Mouse (Mus musculus) kidney, adult 2 months (tissue): ENCODE results near the gene Ttc28. TPM values are rescaled to one million over a fixed set of nuclear protein-coding genes. Genes with fewer than 3 reads are reported as not detected.

Experiments
- DNase-seq: peaks from one replicate; pipeline ENCODE4 v3.0.0; 2021
- H3K27ac ChIP-seq: fragments of 200-500 bp; 2 replicates; pipeline ENCODE4 v1.5.1; 2012; ENCODE audit warnings: low read depth, low read length, control low read depth, inconsistent platforms; ENCODE audit not compliant: insufficient read depth
- H3K27me3 ChIP-seq: fragments of 200-500 bp; replicated peaks from 2 replicates; pipeline ENCODE4 v1.6.1; 2012; ENCODE audit warnings: mild to moderate bottlenecking, moderate library complexity, low read length, inconsistent platforms; ENCODE audit not compliant: control insufficient read depth, insufficient read depth
- H3K36me3 ChIP-seq: fragments of 200-500 bp; 2 replicates; pipeline ENCODE4 v1.6.1; 2012; ENCODE audit warnings: mild to moderate bottlenecking, moderate library complexity, low read length, inconsistent platforms; ENCODE audit not compliant: control insufficient read depth, insufficient read depth
- H3K4me1 ChIP-seq: fragments of 200-500 bp; 2 replicates; pipeline ENCODE4 v1.6.1; 2011; ENCODE audit warnings: low read length; ENCODE audit not compliant: control insufficient read depth, insufficient read depth
- H3K4me3 ChIP-seq: fragments of 200-500 bp; 2 replicates; pipeline ENCODE4 v1.5.1; 2011; ENCODE audit warnings: mild to moderate bottlenecking, low read depth, low read length, control low read depth; ENCODE audit not compliant: insufficient read depth
- CTCF ChIP-seq: fragments of 200-500 bp; conservative IDR thresholded peaks from 2 replicates; pipeline ENCODE4 v1.5.1; 2011; ENCODE audit warnings: low read depth, mild to moderate bottlenecking, control low read depth, low read length, moderate library complexity, mixed read lengths; ENCODE audit not compliant: insufficient read depth, insufficient read length
- POLR2A ChIP-seq: fragments of 200-500 bp; IDR thresholded peaks from one replicate; pipeline ENCODE4 v1.6.1; 2011; ENCODE audit warnings: low read depth, low read length, control low read depth
- WGBS: fragments of 180-500 bp; shearing (Covaris S2); methylation state at CpG from one replicate; pipeline ENCODE4 v1.1.7; 2018; 5-methylcytosine and 5-hydroxymethylcytosine counted together
- polyA plus RNA-seq: library from polyadenylated mRNA; depleted of rRNA; stranded (reverse); fragments of >200 nt; gene quantifications from 2 replicates; pipeline ENCODE4 v1.2.3, GENCODE M21; 2012

The Ttc28 gene
- polyA plus RNA-seq, 1 experiment, result 6.6 TPM

GRCm38 (mm10) chr5:111022339-111022738 is 142.7 kb downstream of the Ttc28 start:
- TF ChIP-seq CTCF, result no peak
- TF ChIP-seq POLR2A, result no peak
- no peak for DNase-seq
- WGBS, result 76% methylated on average over 9 of the region's 9 CpGs

GRCm38 (mm10) chr5:111022940-111023339 is 143.3 kb downstream of the Ttc28 start:
- Histone ChIP-seq H3K4me1 (no peaks in the 10 kb centered on the region; the same call in 1 of the 2 replicates), H3K4me3 (no peak overlapping the region)
- TF ChIP-seq POLR2A, result no peak
- no peak for TF ChIP-seq CTCF

More at GRCm38 (mm10) chr5:111022339-111022738, 142.7 kb downstream of the Ttc28 start:
- Histone ChIP-seq H3K36me3 (no peaks in the 10 kb centered on the region), H3K4me3 (no peak overlapping the region), H3K4me1 (no peaks in the 10 kb centered on the region; the same call in 1 of the 2 replicates), H3K27me3 (no peaks in the 10 kb centered on the region), H3K27ac (no peak overlapping the region)

GRCm38 (mm10) chr5:111024621-111025020 is 145.0 kb downstream of the Ttc28 start:
- no peaks in the 10 kb centered on the region for H3K27me3 ChIP-seq
- no peak overlapping the region for H3K4me3 ChIP-seq
- H3K4me1 ChIP-seq, result no peaks in the 10 kb centered on the region
- H3K27ac ChIP-seq, result no peak overlapping the region
- no peaks in the 10 kb centered on the region for H3K36me3 ChIP-seq
- 93% methylated on average over 13 of the region's 13 CpGs for WGBS
- DNase-seq, result no peak
- no peak for TF ChIP-seq POLR2A
- TF ChIP-seq CTCF, result no peak

More at GRCm38 (mm10) chr5:111022940-111023339, 143.3 kb downstream of the Ttc28 start:
- 83% methylated on average over 1 of the region's 1 CpGs for WGBS
- no peak for DNase-seq
- no peaks in the 10 kb centered on the region for H3K36me3 ChIP-seq
- no peaks in the 10 kb centered on the region for H3K27me3 ChIP-seq
- H3K27ac ChIP-seq, result no peak overlapping the region

DNA sequence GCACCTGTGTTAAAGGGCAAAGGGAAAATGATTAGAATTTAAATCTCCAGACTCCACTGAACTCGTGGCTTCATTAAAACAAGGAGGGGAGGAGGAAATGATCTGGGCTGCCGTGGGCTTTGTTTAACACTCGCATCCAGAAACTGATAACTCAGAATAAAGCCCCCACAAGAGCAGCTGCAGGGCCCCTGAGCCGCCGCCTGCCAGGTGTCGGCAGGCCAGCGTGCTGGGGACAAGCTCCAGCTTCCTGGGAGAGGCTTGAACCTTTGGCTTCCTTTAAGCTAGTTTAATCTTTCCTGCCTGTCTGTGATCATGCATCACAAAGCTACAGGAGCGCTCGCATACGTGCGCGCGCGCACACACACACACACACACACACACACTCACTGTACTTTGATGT is 145.9 kb downstream of the Ttc28 start:
- Histone ChIP-seq H3K27me3 (no peaks in the 10 kb centered on the region), H3K4me1 (no peaks in the 10 kb centered on the region), H3K36me3 (no peaks in the 10 kb centered on the region), H3K4me3 (no peak overlapping the region), H3K27ac (no peak overlapping the region)
- DNase-seq, result no peak
- TF ChIP-seq CTCF (no peak), POLR2A (no peak)
- WGBS, result 72% methylated on average over 14 of the region's 14 CpGs

DNA sequence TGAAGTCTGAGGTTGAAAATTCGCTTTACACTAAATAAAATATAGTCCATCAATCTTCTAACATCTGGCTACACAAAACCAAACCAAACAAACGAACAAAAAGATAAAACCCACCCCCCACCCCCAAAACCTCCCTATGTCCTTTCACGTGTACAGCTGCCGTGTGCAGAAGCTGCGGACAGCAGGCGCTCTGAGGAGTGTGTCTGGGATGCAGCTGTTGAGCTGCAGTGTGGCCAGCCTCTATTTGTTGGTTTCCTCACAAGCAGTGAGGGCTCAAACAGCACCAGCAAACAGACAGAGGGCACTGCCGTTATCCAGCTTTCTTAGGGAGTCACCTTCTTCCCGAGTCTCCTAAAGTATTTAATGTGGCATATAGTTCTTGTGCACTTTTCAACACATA is 146.6 kb downstream of the Ttc28 start:
- no peak overlapping the region for H3K4me3 ChIP-seq
- 72% methylated on average over 8 of the region's 8 CpGs for WGBS
- H3K27ac ChIP-seq, result no peak overlapping the region
- no peaks in the 10 kb centered on the region for H3K36me3 ChIP-seq
- H3K4me1 ChIP-seq, result no peaks in the 10 kb centered on the region
- no peak for DNase-seq
- no peaks in the 10 kb centered on the region for H3K27me3 ChIP-seq
- TF ChIP-seq CTCF, result no peak
- TF ChIP-seq POLR2A, result no peak

DNA sequence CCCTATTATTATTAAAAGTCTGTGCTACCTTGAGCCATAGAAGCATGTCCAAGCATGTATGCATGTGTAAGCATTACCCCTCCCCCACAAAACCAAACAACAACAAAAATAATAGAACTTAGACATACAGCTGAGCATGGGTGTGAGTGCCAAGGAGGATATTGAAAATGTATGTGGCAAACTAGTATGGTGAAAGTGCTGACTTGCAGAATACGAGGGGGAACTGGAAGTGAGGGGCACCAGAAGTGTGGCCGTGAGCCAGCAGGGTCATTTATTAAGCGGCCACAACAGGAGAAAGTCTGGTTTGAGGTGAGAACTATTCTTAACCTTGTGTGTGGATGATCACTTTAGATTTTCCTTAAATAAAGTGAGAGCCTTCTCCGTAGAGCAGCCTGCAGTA is 148.7 kb downstream of the Ttc28 start:
- WGBS, result 31% methylated on average over 4 of the region's 4 CpGs
- no peak for DNase-seq

DNA sequence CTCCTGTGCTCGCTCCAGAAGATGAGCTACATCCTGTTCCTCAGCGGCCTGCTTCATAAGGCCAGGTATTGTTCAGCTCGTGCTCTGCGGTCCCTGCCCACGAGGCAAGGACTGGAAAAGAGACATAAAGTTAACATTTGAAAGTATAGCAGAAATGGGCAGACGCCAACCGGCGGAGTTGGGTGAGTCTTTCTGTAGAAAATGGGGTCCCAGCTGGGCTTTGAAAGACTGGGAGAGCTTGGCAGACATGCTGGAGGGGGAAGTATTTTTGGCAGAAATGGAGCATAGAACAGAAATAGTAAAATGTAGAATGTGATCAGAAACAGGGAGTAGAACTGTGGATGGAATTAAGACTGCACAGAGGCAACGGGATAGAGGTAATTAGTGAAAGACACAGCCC is 149.3 kb downstream of the Ttc28 start:
- Histone ChIP-seq H3K27me3 (no peaks in the 10 kb centered on the region), H3K4me1 (no peaks in the 10 kb centered on the region), H3K4me3 (no peak overlapping the region), H3K27ac (no peak overlapping the region), H3K36me3 (no peaks in the 10 kb centered on the region)
- no peak for TF ChIP-seq CTCF
- no peak for TF ChIP-seq POLR2A
- no peak for DNase-seq
- WGBS, result 81% methylated on average over 9 of the region's 9 CpGs

More for the DNA sequence above, 148.7 kb downstream of the Ttc28 start:
- TF ChIP-seq POLR2A (no peak), CTCF (no peak)
- Histone ChIP-seq H3K4me1 (no peaks in the 10 kb centered on the region), H3K36me3 (no peaks in the 10 kb centered on the region), H3K4me3 (no peak overlapping the region), H3K27ac (no peak overlapping the region), H3K27me3 (no peaks in the 10 kb centered on the region)

GRCm38 (mm10) chr5:111032687-111033295 is 153.2 kb downstream of the Ttc28 start:
- 66% methylated on average over 10 of the region's 10 CpGs for WGBS
- H3K27me3 ChIP-seq, result no peaks in the 10 kb centered on the region
- H3K4me3 ChIP-seq, result no peak overlapping the region
- no peak overlapping the region for H3K27ac ChIP-seq
- H3K4me1 ChIP-seq, result peaks cover 3% of the 10 kb centered on the region; the same call in 1 of the 2 replicates
- H3K36me3 ChIP-seq, result no peaks in the 10 kb centered on the region
- DNase-seq, result no peak
- TF ChIP-seq POLR2A (no peak), CTCF (no peak)
